Mouse (Mus musculus) forebrain, embryonic 10.5 days (tissue): ENCODE data around the gene Galnt17. TPM values are rescaled to one million over a fixed set of nuclear protein-coding genes. Genes with fewer than 3 reads are reported as not detected.

Experiments
- DNase-seq: peaks from one replicate; pipeline ENCODE4 v3.0.0-alpha.2; 2017; ENCODE audit warnings: low spot score; ENCODE audit errors: extremely low spot score
- H3K27ac ChIP-seq: fragments of 300-500 bp; sonication (generic); 2 replicates; pipeline ENCODE4 v1.5.1; 2016; ENCODE audit warnings: mild to moderate bottlenecking
- H3K27me3 ChIP-seq: fragments of 300-500 bp; sonication (generic); 2 replicates; pipeline ENCODE4 v1.6.1; 2016; ENCODE audit warnings: mild to moderate bottlenecking; ENCODE audit not compliant: poor library complexity, severe bottlenecking
- H3K36me3 ChIP-seq: fragments of 300-500 bp; sonication (generic); replicated peaks from 2 replicates; pipeline ENCODE4 v1.6.1; 2016; ENCODE audit warnings: mild to moderate bottlenecking, moderate library complexity
- H3K4me1 ChIP-seq: fragments of 300-500 bp; sonication (generic); 2 replicates; pipeline ENCODE4 v1.6.1; 2016
- H3K4me3 ChIP-seq: fragments of 300-500 bp; sonication (generic); 2 replicates; pipeline ENCODE4 v1.5.1; 2016; ENCODE audit warnings: mild to moderate bottlenecking, moderate library complexity
- H3K9me3 ChIP-seq: fragments of 300-500 bp; sonication (generic); 2 replicates; pipeline ENCODE4 v1.6.1; 2016; ENCODE audit warnings: mild to moderate bottlenecking, moderate library complexity
- WGBS: fragments of 180-500 bp; shearing (Covaris S2); methylation state at CpG from one replicate; pipeline ENCODE4 v1.1.7; 2016; 5-methylcytosine and 5-hydroxymethylcytosine counted together
- polyA plus RNA-seq: library from polyadenylated mRNA; unstranded; fragments of >200 nt; fragmentation: Nextera tagmentation; extraction: Ambion mirVana; gene quantifications from 2 replicates; pipeline ENCODE4 v1.2.1, GENCODE M21; 2016

Galnt17 gene
- polyA plus RNA-seq, 1 experiment from 2014 or later, result 0.98 TPM

GRCm38 (mm10) chr5:131287091-131287490 is 21.2 kb downstream of the Galnt17 start:
- H3K36me3 ChIP-seq, result no peaks in the 10 kb centered on the region
- 92% methylated on average over 6 of the region's 6 CpGs for WGBS
- H3K9me3 ChIP-seq, result no peaks in the 10 kb centered on the region
- no peaks in the 10 kb centered on the region for H3K27me3 ChIP-seq
- no peak overlapping the region for H3K27ac ChIP-seq
- DNase-seq, result no peak
- H3K4me1 ChIP-seq, result no peaks in the 10 kb centered on the region
- H3K4me3 ChIP-seq, result no peak overlapping the region

DNA sequence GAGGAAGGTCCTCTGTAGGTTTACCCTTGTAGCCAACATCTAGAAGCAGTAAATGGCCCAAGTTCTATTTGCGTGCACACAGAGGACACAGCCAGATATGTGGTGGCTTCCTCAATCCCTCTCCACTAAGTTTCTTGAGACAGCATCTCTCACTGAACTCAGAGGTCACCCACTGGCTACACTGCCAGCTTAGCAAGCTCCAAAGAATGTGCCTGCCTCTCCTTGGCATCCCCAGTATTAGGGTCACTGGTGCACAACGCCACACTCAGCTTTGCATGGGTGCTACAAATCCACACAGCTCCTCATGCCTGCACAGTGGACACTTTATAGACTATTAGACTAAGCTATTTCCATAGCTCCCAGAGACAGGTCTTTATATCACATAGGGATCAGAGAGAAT is 21.6 kb downstream of the Galnt17 start:
- Histone ChIP-seq H3K27ac (no peak overlapping the region), H3K9me3 (no peaks in the 10 kb centered on the region), H3K27me3 (no peaks in the 10 kb centered on the region), H3K4me3 (no peak overlapping the region), H3K4me1 (no peaks in the 10 kb centered on the region), H3K36me3 (no peaks in the 10 kb centered on the region)
- DNase-seq, result no peak
- 91% methylated on average over 2 of the region's 2 CpGs for WGBS

GRCm38 (mm10) chr5:131280349-131280748 is 27.9 kb downstream of the Galnt17 start:
- H3K27ac ChIP-seq, result no peak overlapping the region
- H3K27me3 ChIP-seq, result no peaks in the 10 kb centered on the region
- no peaks in the 10 kb centered on the region for H3K9me3 ChIP-seq
- no peak overlapping the region for H3K4me3 ChIP-seq
- no peak for DNase-seq
- H3K4me1 ChIP-seq, result no peaks in the 10 kb centered on the region
- 52% methylated on average over 2 of the region's 2 CpGs for WGBS
- no peaks in the 10 kb centered on the region for H3K36me3 ChIP-seq

DNA sequence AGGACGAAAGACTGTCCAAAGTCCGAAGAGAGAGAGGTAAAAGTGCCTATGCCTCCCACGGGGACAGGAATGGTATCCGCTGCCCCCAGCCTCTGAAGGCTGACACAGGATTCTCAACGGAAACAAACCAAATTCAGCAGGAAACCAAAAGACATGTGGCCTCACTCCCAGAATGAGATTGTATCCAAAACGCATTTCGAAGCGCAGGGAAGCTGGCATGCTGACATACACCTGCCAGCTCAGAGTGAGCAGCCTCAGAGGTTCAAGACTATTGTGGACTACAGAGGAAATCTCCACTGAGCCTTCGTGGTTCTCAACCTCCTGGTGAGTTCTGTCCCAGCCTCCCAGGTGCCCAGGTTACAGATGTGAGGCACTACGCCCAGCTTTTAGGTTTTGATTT is 29.0 kb downstream of the Galnt17 start:
- Histone ChIP-seq H3K27ac (no peak overlapping the region), H3K36me3 (no peaks in the 10 kb centered on the region), H3K4me1 (no peaks in the 10 kb centered on the region), H3K4me3 (no peak overlapping the region), H3K9me3 (no peaks in the 10 kb centered on the region), H3K27me3 (no peaks in the 10 kb centered on the region)
- 87% methylated on average over 10 of the region's 10 CpGs for WGBS
- no peak for DNase-seq

DNA sequence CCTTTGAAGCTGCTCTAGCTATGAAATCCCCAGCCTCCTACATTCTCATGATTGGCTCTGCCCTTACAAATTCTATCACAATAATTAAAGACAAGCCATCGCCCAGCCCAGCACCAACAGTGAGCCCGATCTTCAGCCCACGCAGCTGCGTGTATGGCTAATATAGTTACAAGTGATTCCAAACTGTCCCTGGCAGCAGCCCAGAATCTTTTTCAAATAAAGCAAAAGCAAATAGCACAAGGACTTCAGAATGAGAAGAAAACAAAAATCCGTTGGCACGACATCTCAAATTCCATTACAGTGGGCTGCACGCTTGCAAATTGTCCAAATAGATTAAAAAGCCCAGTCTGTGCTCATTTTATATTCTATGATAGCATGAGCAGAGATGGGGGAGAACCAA is 31.1 kb downstream of the Galnt17 start:
- Histone ChIP-seq H3K36me3 (no peaks in the 10 kb centered on the region), H3K4me1 (no peaks in the 10 kb centered on the region), H3K9me3 (no peaks in the 10 kb centered on the region), H3K4me3 (no peak overlapping the region), H3K27ac (no peak overlapping the region), H3K27me3 (no peaks in the 10 kb centered on the region)
- WGBS, result 95% methylated on average over 7 of the region's 7 CpGs
- DNase-seq, result no peak

GRCm38 (mm10) chr5:131266291-131266690 is 42.0 kb downstream of the Galnt17 start:
- no peaks in the 10 kb centered on the region for H3K27me3 ChIP-seq
- no peak overlapping the region for H3K27ac ChIP-seq
- H3K9me3 ChIP-seq, result no peaks in the 10 kb centered on the region
- 74% methylated on average over 2 of the region's 2 CpGs for WGBS
- no peak for DNase-seq
- no peaks in the 10 kb centered on the region for H3K36me3 ChIP-seq
- H3K4me3 ChIP-seq, result no peak overlapping the region
- H3K4me1 ChIP-seq, result no peaks in the 10 kb centered on the region

DNA sequence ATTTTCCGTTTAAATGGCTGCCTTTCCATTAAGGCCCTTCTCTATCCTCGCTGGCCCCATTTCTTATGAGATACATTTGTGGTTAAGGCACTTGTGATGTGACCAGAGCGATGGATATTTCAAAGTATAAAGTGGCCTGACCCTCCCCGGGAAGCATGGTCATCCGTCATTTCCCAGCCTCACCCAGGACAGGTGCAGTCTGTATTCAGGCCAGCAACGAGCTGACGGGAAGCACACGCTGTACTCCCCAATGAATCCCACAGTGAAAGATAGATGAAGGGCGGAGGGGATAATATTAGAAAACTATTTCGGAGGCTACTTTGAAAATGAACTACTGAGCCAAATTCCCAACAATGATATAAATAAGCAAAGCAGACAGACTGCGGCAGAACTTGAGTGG is 44.2 kb downstream of the Galnt17 start:
- no peaks in the 10 kb centered on the region for H3K27me3 ChIP-seq
- H3K9me3 ChIP-seq, result no peaks in the 10 kb centered on the region
- no peaks in the 10 kb centered on the region for H3K4me1 ChIP-seq
- H3K36me3 ChIP-seq, result no peaks in the 10 kb centered on the region
- WGBS, result 91% methylated on average over 11 of the region's 11 CpGs
- no peak overlapping the region for H3K4me3 ChIP-seq
- H3K27ac ChIP-seq, result no peak overlapping the region
- no peak for DNase-seq

DNA sequence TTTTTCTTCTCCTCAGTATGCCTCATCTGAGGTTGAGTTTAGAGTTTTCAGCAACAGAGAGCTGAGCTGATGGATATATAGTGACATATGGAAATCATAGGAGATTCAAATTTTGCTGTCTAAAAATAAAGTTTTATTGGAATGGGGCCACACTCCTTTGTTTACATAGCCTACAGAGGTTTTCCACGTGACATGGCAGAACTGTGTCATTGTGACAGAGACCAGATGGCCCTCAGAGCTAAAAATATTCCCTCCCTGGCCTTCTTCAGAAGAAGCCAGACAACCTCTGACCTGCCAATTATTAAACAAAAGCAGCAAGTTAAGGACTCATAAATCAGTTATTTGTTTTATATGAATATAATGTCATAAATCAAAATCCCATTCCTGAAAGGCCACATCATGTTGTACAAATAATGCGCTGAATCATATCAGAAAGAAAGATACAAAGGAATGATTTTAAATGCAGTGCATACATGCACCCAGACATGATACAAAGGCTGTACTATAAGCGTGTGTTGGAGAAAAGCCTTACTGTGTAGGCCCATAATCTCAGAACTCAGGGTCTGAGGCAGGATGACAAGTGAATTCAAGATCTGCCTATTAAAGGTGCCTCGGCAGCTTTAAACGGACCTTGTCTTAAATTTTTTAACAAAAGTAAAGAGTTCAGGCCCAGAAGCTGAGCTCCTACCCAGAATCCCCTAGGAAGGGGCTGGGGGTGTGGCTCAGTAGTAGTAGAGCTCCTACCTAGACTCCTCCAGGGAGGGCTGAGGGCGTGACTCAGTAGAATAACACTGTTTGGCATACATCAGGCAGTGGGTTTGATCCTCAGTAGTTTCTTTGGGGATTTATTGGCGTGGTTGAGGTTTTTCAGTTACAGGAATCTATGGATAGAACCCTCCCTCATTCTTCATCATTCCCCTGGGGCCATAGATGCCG is 57.3 kb downstream of the Galnt17 start:
- Histone ChIP-seq H3K27ac (no peak overlapping the region), H3K27me3 (no peaks in the 10 kb centered on the region), H3K4me3 (no peak overlapping the region), H3K4me1 (no peaks in the 10 kb centered on the region), H3K36me3 (no peaks in the 10 kb centered on the region), H3K9me3 (no peaks in the 10 kb centered on the region)
- no peak for DNase-seq
- 90% methylated on average over 8 of the region's 8 CpGs for WGBS

DNA sequence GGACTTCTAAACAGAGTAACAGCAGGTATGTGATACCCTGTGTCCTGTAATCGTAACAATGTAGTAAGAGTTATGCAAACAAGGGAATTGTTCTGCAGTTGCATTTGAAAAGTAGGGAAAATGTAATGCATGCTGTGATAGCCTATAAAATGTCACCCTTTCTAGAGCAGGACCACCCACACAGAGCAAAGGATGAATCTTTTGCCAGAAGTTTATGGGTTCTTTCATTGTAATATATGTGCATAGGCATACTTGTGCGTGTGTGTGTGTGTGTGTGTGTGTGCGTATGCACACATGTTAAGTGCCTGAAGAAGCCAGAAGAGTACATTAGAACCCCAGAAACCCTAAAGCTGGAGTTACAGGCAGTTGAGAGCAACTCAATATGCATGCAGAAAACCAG is 59.9 kb downstream of the Galnt17 start:
- Histone ChIP-seq H3K9me3 (no peaks in the 10 kb centered on the region), H3K4me1 (no peaks in the 10 kb centered on the region), H3K27ac (no peak overlapping the region), H3K27me3 (no peaks in the 10 kb centered on the region), H3K4me3 (no peak overlapping the region), H3K36me3 (no peaks in the 10 kb centered on the region)
- WGBS, result 88% methylated on average over 3 of the region's 3 CpGs
- no peak for DNase-seq

DNA sequence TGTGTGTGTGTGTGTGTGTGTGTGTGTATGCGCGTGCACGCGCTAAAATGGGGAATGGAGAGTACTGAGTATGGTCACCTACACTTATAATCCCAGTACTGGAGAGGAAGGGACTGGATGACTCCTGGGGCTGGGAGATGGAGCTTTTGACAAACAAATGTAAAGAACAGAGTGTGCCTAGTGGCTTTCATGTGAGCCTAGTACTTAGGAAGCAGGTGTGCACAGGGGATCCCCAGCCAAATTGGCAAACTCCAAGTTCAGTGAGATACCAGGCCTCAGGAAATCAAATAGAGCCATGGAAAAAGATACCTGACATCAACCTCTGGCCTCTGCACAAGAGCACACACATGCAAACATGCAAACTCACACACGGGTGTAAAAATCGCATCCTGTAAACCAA is 61.7 kb downstream of the Galnt17 start:
- no peak overlapping the region for H3K27ac ChIP-seq
- no peaks in the 10 kb centered on the region for H3K36me3 ChIP-seq
- no peak for DNase-seq
- H3K4me3 ChIP-seq, result no peak overlapping the region
- no peaks in the 10 kb centered on the region for H3K9me3 ChIP-seq
- H3K4me1 ChIP-seq, result no peaks in the 10 kb centered on the region
- H3K27me3 ChIP-seq, result no peaks in the 10 kb centered on the region
- WGBS, result 97% methylated on average over 6 of the region's 6 CpGs

DNA sequence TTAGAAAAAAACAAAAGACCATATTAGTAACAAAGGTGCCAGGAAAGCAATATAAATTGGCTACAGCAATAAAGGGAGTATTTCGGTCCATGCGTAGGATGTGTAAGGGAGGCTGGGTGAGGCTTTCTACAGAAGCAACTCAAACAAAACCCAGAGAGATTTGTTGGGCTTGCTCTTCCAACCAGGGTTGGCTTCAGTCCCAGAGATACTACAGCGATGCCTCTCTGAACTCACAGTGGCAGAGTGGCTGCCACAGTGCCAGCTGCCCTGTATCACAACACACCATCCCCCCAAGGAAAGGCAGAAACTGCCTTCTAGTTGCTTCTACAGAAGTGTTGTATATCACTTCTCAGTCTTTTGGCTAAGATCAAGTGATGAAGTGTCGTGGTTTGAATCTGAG is 66.6 kb downstream of the Galnt17 start:
- Histone ChIP-seq H3K4me3 (no peak overlapping the region), H3K9me3 (no peaks in the 10 kb centered on the region), H3K4me1 (no peaks in the 10 kb centered on the region), H3K27me3 (no peaks in the 10 kb centered on the region), H3K36me3 (no peaks in the 10 kb centered on the region), H3K27ac (no peak overlapping the region)
- no peak for DNase-seq
- WGBS, result 90% methylated on average over 4 of the region's 4 CpGs

DNA sequence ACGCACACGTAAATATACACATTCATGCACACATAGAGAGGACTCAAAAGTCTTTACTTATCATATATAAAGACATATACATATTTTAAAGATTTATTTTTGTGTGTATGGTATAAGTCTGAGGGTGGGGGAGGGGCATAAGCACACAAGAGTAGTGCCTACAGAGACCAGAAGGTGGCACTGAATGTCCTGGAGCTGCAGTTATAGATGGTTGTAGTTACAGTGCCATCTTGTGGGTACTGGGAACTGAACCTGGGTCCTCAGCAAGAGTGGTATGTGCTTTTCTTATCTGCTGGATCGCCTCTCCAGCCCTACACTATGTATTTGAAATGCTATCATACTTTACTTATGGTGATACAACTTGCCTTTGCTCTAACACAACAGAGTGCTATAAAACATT is 68.5 kb downstream of the Galnt17 start:
- no peak overlapping the region for H3K27ac ChIP-seq
- no peaks in the 10 kb centered on the region for H3K9me3 ChIP-seq
- WGBS, result 86% methylated on average over 3 of the region's 3 CpGs
- no peak for DNase-seq
- H3K4me1 ChIP-seq, result no peaks in the 10 kb centered on the region
- H3K36me3 ChIP-seq, result no peaks in the 10 kb centered on the region
- H3K4me3 ChIP-seq, result no peak overlapping the region
- H3K27me3 ChIP-seq, result no peaks in the 10 kb centered on the region

GRCm38 (mm10) chr5:131236906-131237305 is 71.4 kb downstream of the Galnt17 start:
- H3K4me1 ChIP-seq, result no peaks in the 10 kb centered on the region
- no peaks in the 10 kb centered on the region for H3K36me3 ChIP-seq
- H3K9me3 ChIP-seq, result no peaks in the 10 kb centered on the region
- no peak overlapping the region for H3K4me3 ChIP-seq
- H3K27me3 ChIP-seq, result no peaks in the 10 kb centered on the region
- H3K27ac ChIP-seq, result no peak overlapping the region
- 93% methylated on average over 8 of the region's 8 CpGs for WGBS
- no peak for DNase-seq
